In genomic region chr9:57130577-57131433, GRCm38 (mm10) we compare ENCODE assay signal across 8 mouse cellular contexts. TPM values are rescaled to one million over a fixed set of nuclear protein-coding genes. Genes with fewer than 3 reads are reported as not detected.
DNase-seq lines count a peak whose midpoint lies in the region; ATAC-seq and TF ChIP-seq lines count a peak whose summit lies in the region.

Man2c1 (plus strand) TSS chr9:57130690.

- H3K4me1 ChIP-seq in MEL (ENCODE audit: control insufficient read depth in 1 of 2, insufficient read depth in 2 of 2, low read length in 2 of 2): peaks cover 0 to 7% of the 10 kb centered on the region in 2 experiments; a peak in 3 of 4 replicates
- no peaks in the 10 kb centered on the region for H3K4me1 ChIP-seq in cerebellum, adult 2 months (ENCODE audit: control insufficient read depth, insufficient read depth, low read length)
- peaks cover 6% of the 10 kb centered on the region for H3K4me1 ChIP-seq in forebrain, postnatal 0 days (ENCODE audit: insufficient read depth)
- H3K4me1 ChIP-seq in lung, embryonic 15.5 days: peaks cover 14% of the 10 kb centered on the region

- H3K9ac ChIP-seq in MEL (ENCODE audit: control insufficient read depth, low read depth, low read length, poor library complexity, severe bottlenecking): peak within 1 kb of the TSS; percentile 97
- H3K9ac ChIP-seq in forebrain, postnatal 0 days: peak within 1 kb of the TSS; percentile 82
- peak within 1 kb of the TSS; percentile 80 for H3K9ac ChIP-seq in lung, embryonic 15.5 days

- peak in 1 of 2 experiments; percentile 12; a peak in 1 of 4 replicates for TF ChIP-seq EP300 in MEL (IDR thresholded peaks at IDR 0.05; ENCODE audit: low read depth in 1 of 2, low read length in 2 of 2)

- peak within 1 kb of the TSS; percentile 98 for H3K27ac ChIP-seq in MEL (ENCODE audit: control insufficient read depth, low read depth, low read length)
- peak within 1 kb of the TSS; percentile 55 for H3K27ac ChIP-seq in cerebellum, adult 2 months (ENCODE audit: insufficient read depth, low read length)
- H3K27ac ChIP-seq in forebrain, postnatal 0 days (ENCODE audit: low read depth, low read length): peak within 1 kb of the TSS; percentile 95
- peak within 1 kb of the TSS; percentile 96 for H3K27ac ChIP-seq in lung, embryonic 15.5 days

- peaks cover 5 to 10% of the 10 kb centered on the region in 2 experiments for H3K36me3 ChIP-seq in MEL (ENCODE audit: control insufficient read depth in 1 of 2, insufficient read depth in 2 of 2, low read length in 2 of 2)
- peaks cover 29% of the 10 kb centered on the region for H3K36me3 ChIP-seq in forebrain, postnatal 0 days (ENCODE audit: insufficient read depth)
- peaks cover 34% of the 10 kb centered on the region for H3K36me3 ChIP-seq in lung, embryonic 15.5 days

- peak; percentile 95 for ATAC-seq in forebrain, postnatal 0 days
- peak; percentile 93 for ATAC-seq in lung, embryonic 15.5 days (ENCODE audit: borderline replicate concordance, extremely low read depth, low FRiP score, low TSS enrichment)

- H3K27me3 ChIP-seq in MEL (ENCODE audit: control insufficient read depth in 1 of 2, insufficient read depth in 2 of 2, low read length in 2 of 2): no peaks in the 10 kb centered on the region
- no peaks in the 10 kb centered on the region for H3K27me3 ChIP-seq in cerebellum, adult 2 months (ENCODE audit: control insufficient read depth, insufficient read depth, low read length)
- H3K27me3 ChIP-seq in forebrain, postnatal 0 days (ENCODE audit: insufficient read depth, low read length): no peaks in the 10 kb centered on the region
- H3K27me3 ChIP-seq in lung, embryonic 15.5 days: no peaks in the 10 kb centered on the region

- DNase-seq in MEL (ENCODE audit: low read depth, low spot score): peak; percentile 98
- DNase-seq in cerebellum, adult 2 months: peak; percentile 95
- peak; percentile 96 for DNase-seq in forebrain, postnatal 0 days
- peak; percentile 96 for DNase-seq in heart, postnatal 4 days
- DNase-seq in layer of hippocampus, adult 8-10 months (ENCODE audit: low spot score in 2 of 2): peak; percentile 90 to 94
- DNase-seq in ovary, adult 18-20 months (ENCODE audit: low spot score): peak; percentile 85
- peak; percentile 93 for DNase-seq in thymus, postnatal 0 days (ENCODE audit: low spot score)

- TF ChIP-seq RAD21 in MEL (IDR thresholded peaks at IDR 0.05; ENCODE audit: low read depth, low read length): peak; percentile 64

- no peaks in the 10 kb centered on the region for H3K9me3 ChIP-seq in MEL (replicated peaks; ENCODE audit: insufficient read depth, low read length)
- H3K9me3 ChIP-seq in forebrain, postnatal 0 days (ENCODE audit: low read length): no peaks in the 10 kb centered on the region
- H3K9me3 ChIP-seq in lung, embryonic 15.5 days: no peaks in the 10 kb centered on the region

- peaks cover 9% of the 10 kb centered on the region for H3K79me2 ChIP-seq in MEL (ENCODE audit: control insufficient read depth, insufficient read depth, low read length, poor library complexity)

- H3K4me2 ChIP-seq in forebrain, postnatal 0 days (ENCODE audit: low read depth): peak within 1 kb of the TSS; percentile 73
- H3K4me2 ChIP-seq in lung, embryonic 15.5 days: peak within 1 kb of the TSS; percentile 88

- WGBS in cerebellum, adult 2 months: under 1% methylated on average over 58 of the region's 58 CpGs
- 2% methylated on average over 53 of the region's 58 CpGs for WGBS in forebrain, postnatal 0 days
- WGBS in lung, embryonic 15.5 days: under 1% methylated on average over 55 of the region's 58 CpGs

- H3K4me3 ChIP-seq in MEL (ENCODE audit: control insufficient read depth in 1 of 2, insufficient read depth in 1 of 2, low read depth in 2 of 2, low read length in 2 of 2): peak within 1 kb of the TSS; percentile 79 to 95
- peak within 1 kb of the TSS; percentile 66 for H3K4me3 ChIP-seq in cerebellum, adult 2 months (replicated peaks; ENCODE audit: insufficient read depth, low read depth, low read length)
- H3K4me3 ChIP-seq in forebrain, postnatal 0 days (ENCODE audit: low read depth, low read length): peak within 1 kb of the TSS; percentile 86
- H3K4me3 ChIP-seq in lung, embryonic 15.5 days: peak within 1 kb of the TSS; percentile 69

- peak; percentile 49 to 87; a peak in 3 of 4 replicates for TF ChIP-seq POLR2A in MEL (IDR thresholded peaks at IDR 0.05; ENCODE audit: control insufficient read depth in 1 of 2, insufficient read depth in 1 of 2, low read depth in 1 of 2, low read length in 2 of 2, poor library complexity in 1 of 2)
- TF ChIP-seq POLR2A in cerebellum, adult 2 months (IDR thresholded peaks at IDR 0.05; ENCODE audit: borderline replicate concordance, insufficient read depth, low read length): peak; percentile 90

- TF ChIP-seq CTCF in MEL (IDR thresholded peaks at IDR 0.05 in 2 of 3, conservative IDR thresholded peaks at IDR 0.05 in 1 of 3; ENCODE audit: control insufficient read depth in 1 of 3, insufficient read depth in 1 of 3, low read depth in 2 of 3, low read length in 3 of 3, poor library complexity in 1 of 3, severe bottlenecking in 1 of 3): peak; percentile 66 to 87 (median 80)
- peak; percentile 75 for TF ChIP-seq CTCF in cerebellum, adult 2 months (IDR thresholded peaks at IDR 0.05; ENCODE audit: borderline replicate concordance, insufficient read depth, low read depth, low read length)
- peak; percentile 84 for TF ChIP-seq CTCF in forebrain, postnatal 0 days (IDR thresholded peaks at IDR 0.05; ENCODE audit: low read depth)

TF ChIP-seq in MEL, 35 proteins besides CTCF, POLR2A, EP300 and RAD21 (continues in another document):
- TF ChIP-seq POLR2AphosphoS2 (IDR thresholded peaks at IDR 0.05; ENCODE audit: low read length) (peak; percentile 95), JUND (IDR thresholded peaks at IDR 0.05; ENCODE audit: low read depth, low read length) (no peak), ZMIZ1 (IDR thresholded peaks at IDR 0.05; ENCODE audit: low read depth, low read length) (peak; percentile 82), POLR2AphosphoS5 (IDR thresholded peaks at IDR 0.05; ENCODE audit: borderline replicate concordance, low read depth, low read length) (peak; percentile 7; the same call in 1 of the 2 replicates), UBTF (IDR thresholded peaks at IDR 0.05; ENCODE audit: borderline replicate concordance, insufficient read depth, low read depth, low read length) (peak; percentile 94; the same call in 1 of the 2 replicates), HCFC1 (IDR thresholded peaks at IDR 0.05; ENCODE audit: low read depth, low read length) (peak; percentile 88), GATA1 (IDR thresholded peaks at IDR 0.05; ENCODE audit: low read depth, low read length) (no peak), MAZ (IDR thresholded peaks at IDR 0.05; ENCODE audit: low read depth, low read length) (peak; percentile 75), BHLHE40 (IDR thresholded peaks at IDR 0.05; ENCODE audit: borderline replicate concordance, low read depth, low read length) (no peak), TCF12 (IDR thresholded peaks at IDR 0.05; ENCODE audit: low read depth, low read length) (peak; percentile 59), RCOR1 (IDR thresholded peaks at IDR 0.05; ENCODE audit: low read depth, low read length) (peak; percentile 17; the same call in 1 of the 2 replicates), ZC3H11A (IDR thresholded peaks at IDR 0.05; ENCODE audit: low read depth, low read length) (peak; percentile 68), NRF1 (IDR thresholded peaks at IDR 0.05; ENCODE audit: insufficient read depth, low read depth, low read length, poor library complexity, severe bottlenecking) (peak; percentile 79), MEF2A (IDR thresholded peaks at IDR 0.05; ENCODE audit: extremely low read depth, insufficient replicate concordance, low read depth, low read length, poor library complexity, severe bottlenecking) (no peak; the same call in 1 of the 2 replicates), E2F4 (IDR thresholded peaks at IDR 0.05; ENCODE audit: borderline replicate concordance, low read depth, low read length) (peak; percentile 78; the same call in 1 of the 2 replicates), SIN3A (IDR thresholded peaks at IDR 0.05; ENCODE audit: low read length) (peak; percentile 78), USF2 (IDR thresholded peaks at IDR 0.05; ENCODE audit: borderline replicate concordance in 1 of 2, insufficient read depth in 1 of 2, low read depth in 1 of 2, low read length in 2 of 2) (0 out of 4 replicates have a peak, but pooled peaks of 1 of the 2 experiments have one; percentile 18), MYC (IDR thresholded peaks at IDR 0.05; ENCODE audit: low read depth, low read length) (peak; percentile 52; the same call in 1 of the 2 replicates), CHD1 (IDR thresholded peaks at IDR 0.05; ENCODE audit: low read depth, low read length) (no peak; the same call in 1 of the 2 replicates), MYB (IDR thresholded peaks at IDR 0.05; ENCODE audit: low read depth, low read length) (no peak; the same call in 1 of the 2 replicates), MXI1 (IDR thresholded peaks at IDR 0.05; ENCODE audit: low read depth, low read length) (peak; percentile 97), CHD2 (IDR thresholded peaks at IDR 0.05; ENCODE audit: low read length) (no peak), GABPA (IDR thresholded peaks at IDR 0.05; ENCODE audit: low read depth, low read length) (no peak), USF1 (IDR thresholded peaks at IDR 0.05; ENCODE audit: low read depth, low read length) (peak; percentile 86), ZNF384 (IDR thresholded peaks at IDR 0.05; ENCODE audit: low read depth, low read length) (no peak), MAX (IDR thresholded peaks at IDR 0.05; ENCODE audit: low read length) (peak; percentile 88), MAFK (IDR thresholded peaks at IDR 0.05; ENCODE audit: borderline replicate concordance, low read depth, low read length) (no peak), TBP (IDR thresholded peaks at IDR 0.05; ENCODE audit: low read depth, low read length) (peak; percentile 91), SMC3 (IDR thresholded peaks at IDR 0.05; ENCODE audit: low read depth, low read length) (peak; percentile 89)

RNA-seq across cellular contexts. Expression of gene Man2c1, which starts in this region (rescaled TPM):
- 30.5 and 32.2 TPM in 2 replicates for total RNA-seq in MEL (2012; rRNA removed)
- polyA plus RNA-seq in MEL (2012; ENCODE audit: insufficient read depth in 1 of 2, insufficient read length in 2 of 2, low read depth in 1 of 2, low replicate concordance in 2 of 2, missing spikeins in 1 of 2): 10 to 100 TPM in 1 of 2 experiments, not detected in 1; 73.7 TPM
- 192 and 203 TPM in 2 replicates for polyA plus RNA-seq in cerebellum, adult 2 months (2012; rRNA removed)
- total RNA-seq in forebrain, postnatal 0 days (2014; rRNA removed): 131 and 145 TPM in 2 replicates
- 50.0 and 64.3 TPM in 2 replicates for polyA plus RNA-seq in forebrain, postnatal 0 days (2015; fragmentation: Nextera tagmentation; extraction: Ambion mirVana)
- 10 to 100 TPM; 58.8 to 68.4 TPM for total RNA-seq in heart, postnatal 4 days (2021)
- 100 to 1,000 TPM; 153 to 212 (median 175) TPM for total RNA-seq in layer of hippocampus, adult 8-10 months (2022)
- 59.6 and 63.0 TPM in 2 replicates for polyA plus RNA-seq in lung, embryonic 15.5 days (2015; fragmentation: Nextera tagmentation; extraction: Ambion mirVana)
- 36.6 and 37.6 TPM in 2 replicates for polyA plus RNA-seq in thymus, postnatal 0 days (2015; fragmentation: Nextera tagmentation; extraction: Ambion mirVana)

Comparison
In these comparisons a context has a peak if more than half of its experiments do, and no peak if none do; other contexts are left out.
1. Peak in every context shown above with its lines: DNase-seq, ATAC-seq, H3K4me3 ChIP-seq and H3K27ac ChIP-seq.